Mouse (Mus musculus) intestine, postnatal 0 days (tissue): Measurements from ENCODE around the gene Mgam. TPM values are rescaled to one million over a fixed set of nuclear protein-coding genes. Genes with fewer than 3 reads are reported as not detected.
A peak's percentile ranks its signal among the peaks of the same experiment; 100 is the strongest.

Experiments used
- ATAC-seq: fragments of 200-750 bp; cut with Nextera tagmentation; 2 replicates; pipeline ENCODE4 v1.8.0; 2017; ENCODE audit warnings: mild to moderate bottlenecking, moderate TSS enrichment, moderate library complexity
- H3K27ac ChIP-seq: fragments of 300-500 bp; sonication (generic); 2 replicates; pipeline ENCODE4 v1.5.1; 2014; ENCODE audit warnings: mild to moderate bottlenecking, low read depth, low read length, moderate library complexity
- H3K27me3 ChIP-seq: fragments of 300-500 bp; sonication (generic); replicated peaks from 2 replicates; pipeline ENCODE4 v1.6.1; 2014; ENCODE audit warnings: low read length, mixed read lengths; ENCODE audit not compliant: control insufficient read depth, insufficient read depth
- H3K36me3 ChIP-seq: fragments of 300-500 bp; sonication (generic); 2 replicates; pipeline ENCODE4 v1.6.1; 2014; ENCODE audit warnings: mild to moderate bottlenecking, moderate library complexity; ENCODE audit not compliant: control insufficient read depth, insufficient read depth
- H3K4me1 ChIP-seq: fragments of 300-500 bp; sonication (generic); replicated peaks from 2 replicates; pipeline ENCODE4 v1.6.1; 2014; ENCODE audit warnings: antibody characterized with exemption, low read length, mixed read lengths; ENCODE audit not compliant: control insufficient read depth, insufficient read depth
- H3K4me2 ChIP-seq: fragments of 300-500 bp; sonication (generic); replicated peaks from 2 replicates; pipeline ENCODE4 v1.6.1; 2014; ENCODE audit warnings: low read depth, mild to moderate bottlenecking, moderate library complexity
- H3K4me3 ChIP-seq: fragments of 300-500 bp; sonication (generic); 2 replicates; pipeline ENCODE4 v1.5.1; 2014; ENCODE audit warnings: low read depth, low read length
- H3K9ac ChIP-seq: fragments of 300-500 bp; sonication (generic); 2 replicates; pipeline ENCODE4 v1.6.1; 2014; ENCODE audit warnings: mild to moderate bottlenecking, low read depth, low read length
- H3K9me3 ChIP-seq: fragments of 300-500 bp; sonication (generic); 2 replicates; pipeline ENCODE4 v1.6.1; 2016; ENCODE audit warnings: mixed run types; ENCODE audit not compliant: control insufficient read depth
- CTCF ChIP-seq: sonication (generic); IDR thresholded peaks from 2 replicates; pipeline ENCODE4 v1.5.1; 2016; ENCODE audit warnings: low read depth, mild to moderate bottlenecking, control low read depth, antibody characterized with exemption, moderate library complexity
- WGBS: fragments of 180-500 bp; shearing (Covaris S2); extraction: QIAGEN DNeasy Blood & Tissue Kit; methylation state at CpG from one replicate; pipeline ENCODE4 v1.1.7; 2014; 5-methylcytosine and 5-hydroxymethylcytosine counted together
- polyA plus RNA-seq: library from polyadenylated mRNA; unstranded; fragments of >200 nt; fragmentation: Nextera tagmentation; extraction: Ambion mirVana; gene quantifications from 2 replicates; pipeline ENCODE4 v1.2.1, GENCODE M21; 2015

Mgam gene
- polyA plus RNA-seq, 1 experiment from 2014 or later = 38.9 TPM

- H3K36me3 ChIP-seq = no peaks in the 10 kb centered on the region
- no peak overlapping the region for H3K4me3 ChIP-seq
- H3K9ac ChIP-seq = no peak overlapping the region
- no peak for TF ChIP-seq CTCF
- H3K27me3 ChIP-seq = no peaks in the 10 kb centered on the region
- H3K27ac ChIP-seq = no peak overlapping the region
- ATAC-seq = no peak
- no peaks in the 10 kb centered on the region for H3K4me1 ChIP-seq
- H3K9me3 ChIP-seq = no peaks in the 10 kb centered on the region
- H3K4me2 ChIP-seq = no peak overlapping the region
Observed at GRCm38 (mm10) chr6:40607431-40607830, 21.2 kb upstream of the Mgam start.

GRCm38 (mm10) chr6:40610244-40610643, 18.4 kb upstream of the Mgam start:
- WGBS = 78% methylated on average over 8 of the region's 8 CpGs
- H3K27ac ChIP-seq = no peak overlapping the region
- no peaks in the 10 kb centered on the region for H3K4me1 ChIP-seq
- no peak for TF ChIP-seq CTCF
- H3K9me3 ChIP-seq = no peaks in the 10 kb centered on the region
- H3K27me3 ChIP-seq = no peaks in the 10 kb centered on the region
- no peak overlapping the region for H3K9ac ChIP-seq
- ATAC-seq = no peak
- H3K36me3 ChIP-seq = no peaks in the 10 kb centered on the region
- H3K4me3 ChIP-seq = no peak overlapping the region
- no peak overlapping the region for H3K4me2 ChIP-seq

- Histone ChIP-seq H3K27ac (no peak within 1 kb of the TSS), H3K27me3 (no peaks in the 10 kb centered on the region), H3K4me2 (no peak within 1 kb of the TSS), H3K36me3 (no peaks in the 10 kb centered on the region), H3K9ac (no peak within 1 kb of the TSS), H3K4me1 (no peaks in the 10 kb centered on the region), H3K9me3 (no peaks in the 10 kb centered on the region), H3K4me3 (no peak within 1 kb of the TSS)
- TF ChIP-seq CTCF = no peak
- WGBS = 84% methylated on average over 4 of the region's 4 CpGs
- no peak for ATAC-seq
Observed at GRCm38 (mm10) chr6:40613260-40613852, 15.3 kb upstream of the Mgam start, which contains the start of gene Tas2r138. Gene Tas2r138, minus strand, starts transcription at chr6:40613310.

- Histone ChIP-seq H3K9ac (no peak overlapping the region), H3K9me3 (no peaks in the 10 kb centered on the region), H3K27ac (no peak overlapping the region), H3K4me2 (no peak overlapping the region), H3K4me3 (no peak overlapping the region), H3K27me3 (no peaks in the 10 kb centered on the region), H3K36me3 (no peaks in the 10 kb centered on the region), H3K4me1 (no peaks in the 10 kb centered on the region)
- ATAC-seq = no peak
- 11% methylated on average over 2 of the region's 2 CpGs for WGBS
- TF ChIP-seq CTCF = peak; percentile 89
Observed at GRCm38 (mm10) chr6:40617965-40618364, 10.7 kb upstream of the Mgam start.

- 0 out of 2 replicates have a peak overlapping the region, but pooled peaks have one; percentile 7 for H3K27ac ChIP-seq
- H3K36me3 ChIP-seq = no peaks in the 10 kb centered on the region
- no peak overlapping the region for H3K4me3 ChIP-seq
- peak; percentile 73 for ATAC-seq
- no peak for TF ChIP-seq CTCF
- H3K4me1 ChIP-seq = 0 out of 2 replicates have a peak, but pooled peaks cover 3% of the 10 kb centered on the region
- no peaks in the 10 kb centered on the region for H3K27me3 ChIP-seq
- no peaks in the 10 kb centered on the region for H3K9me3 ChIP-seq
- 11% methylated on average over 1 of the region's 1 CpGs for WGBS
- no peak overlapping the region for H3K9ac ChIP-seq
- H3K4me2 ChIP-seq = no peak overlapping the region
Observed at GRCm38 (mm10) chr6:40626111-40626510, 2.5 kb upstream of the Mgam start.

GRCm38 (mm10) chr6:40634640-40635071, 6.0 kb downstream of the Mgam start:
- H3K27me3 ChIP-seq = no peaks in the 10 kb centered on the region
- no peaks in the 10 kb centered on the region for H3K4me1 ChIP-seq
- peak overlapping the region; percentile 50 for H3K9ac ChIP-seq
- H3K36me3 ChIP-seq = no peaks in the 10 kb centered on the region
- peak; percentile 75 for ATAC-seq
- peak overlapping the region; percentile 63 for H3K4me2 ChIP-seq
- TF ChIP-seq CTCF = no peak
- 40% methylated on average over 1 of the region's 1 CpGs for WGBS
- peak overlapping the region; percentile 88 for H3K27ac ChIP-seq
- H3K9me3 ChIP-seq = no peaks in the 10 kb centered on the region
- peak overlapping the region; percentile 41 for H3K4me3 ChIP-seq
